Mouse (Mus musculus) neural tube, embryonic 13.5 days (tissue): ENCODE data around the gene Tsc22d3. TPM values are rescaled to one million over a fixed set of nuclear protein-coding genes. Genes with fewer than 3 reads are reported as not detected.
"Not testable (repeated sequence)": the region's sequence is repeated elsewhere in the genome, so short reads cannot be mapped to it uniquely, and the experiment has no call there.

Experiments
- ATAC-seq: fragments of 200-750 bp; cut with Nextera tagmentation; 2 replicates; pipeline ENCODE4 v1.8.0; 2017; ENCODE audit warnings: low read depth, mild to moderate bottlenecking, moderate TSS enrichment, moderate library complexity
- H3K27ac ChIP-seq: fragments of 300-500 bp; sonication (generic); replicated peaks from 2 replicates; pipeline ENCODE4 v1.5.1; 2015; ENCODE audit warnings: moderate library complexity, mild to moderate bottlenecking, inconsistent platforms
- H3K27me3 ChIP-seq: fragments of 300-500 bp; sonication (generic); 2 replicates; pipeline ENCODE4 v1.6.1; 2015; ENCODE audit warnings: mild to moderate bottlenecking, inconsistent platforms
- H3K36me3 ChIP-seq: fragments of 300-500 bp; sonication (generic); 2 replicates; pipeline ENCODE4 v1.6.1; 2015; ENCODE audit warnings: mild to moderate bottlenecking, inconsistent platforms
- H3K4me1 ChIP-seq: fragments of 300-500 bp; sonication (generic); replicated peaks from 2 replicates; pipeline ENCODE4 v1.6.1; 2015; ENCODE audit warnings: inconsistent platforms
- H3K4me2 ChIP-seq: fragments of 300-500 bp; sonication (generic); 2 replicates; pipeline ENCODE4 v1.6.1; 2015; ENCODE audit warnings: inconsistent platforms, mild to moderate bottlenecking, moderate library complexity
- H3K4me3 ChIP-seq: fragments of 300-500 bp; sonication (generic); 2 replicates; pipeline ENCODE4 v1.5.1; 2015; ENCODE audit warnings: mild to moderate bottlenecking, inconsistent platforms
- H3K9ac ChIP-seq: fragments of 300-500 bp; sonication (generic); 2 replicates; pipeline ENCODE4 v1.6.1; 2015; ENCODE audit warnings: moderate library complexity, mild to moderate bottlenecking, inconsistent platforms
- H3K9me3 ChIP-seq: fragments of 300-500 bp; sonication (generic); 2 replicates; pipeline ENCODE4 v1.6.1; 2016; ENCODE audit warnings: inconsistent platforms
- WGBS: fragments of 180-500 bp; shearing (Covaris S2); methylation state at CpG from one replicate; pipeline ENCODE4 v1.1.7; 2015; 5-methylcytosine and 5-hydroxymethylcytosine counted together
- polyA plus RNA-seq: library from polyadenylated mRNA; unstranded; fragments of >200 nt; fragmentation: Nextera tagmentation; extraction: Ambion mirVana; gene quantifications from 2 replicates; pipeline ENCODE4 v1.2.1, GENCODE M21; 2015

Tsc22d3 gene
- polyA plus RNA-seq, 1 experiment from 2014 or later: 135 TPM

DNA sequence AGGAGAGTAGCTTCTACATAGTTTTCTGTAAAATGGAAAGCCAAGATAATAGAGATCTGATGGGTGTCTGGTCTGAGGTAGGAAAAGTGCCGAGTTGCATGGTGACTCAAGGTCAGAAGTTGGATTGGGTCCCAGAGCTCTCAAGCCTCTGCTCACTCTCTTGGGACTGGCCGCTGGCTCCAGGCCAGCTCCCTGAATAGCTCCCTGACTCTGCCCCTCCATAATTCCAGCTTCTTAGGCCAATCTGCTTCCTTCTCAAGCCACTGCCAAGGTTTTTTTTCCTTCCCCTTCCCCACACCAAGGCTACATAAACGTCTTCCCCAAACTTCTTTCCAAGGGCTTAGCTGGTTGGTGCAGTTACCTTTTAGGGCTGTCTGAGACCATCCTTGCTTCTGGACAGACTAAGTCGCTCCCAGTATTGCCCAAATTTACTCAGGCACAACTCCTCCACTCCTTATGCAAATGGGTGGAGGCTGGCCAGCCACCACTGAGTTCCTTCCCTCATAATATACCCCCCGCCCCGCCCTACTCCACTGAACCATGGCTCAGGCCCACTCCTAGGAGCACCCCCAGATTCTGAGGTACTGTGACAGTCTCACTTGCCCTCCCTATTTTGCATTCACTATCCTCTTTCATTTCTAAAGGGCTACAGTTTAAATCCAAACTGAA is 42.1 kb downstream of the Tsc22d3 start:
- WGBS: 75% methylated on average over 6 of the region's 6 CpGs
- no peak for ATAC-seq

DNA sequence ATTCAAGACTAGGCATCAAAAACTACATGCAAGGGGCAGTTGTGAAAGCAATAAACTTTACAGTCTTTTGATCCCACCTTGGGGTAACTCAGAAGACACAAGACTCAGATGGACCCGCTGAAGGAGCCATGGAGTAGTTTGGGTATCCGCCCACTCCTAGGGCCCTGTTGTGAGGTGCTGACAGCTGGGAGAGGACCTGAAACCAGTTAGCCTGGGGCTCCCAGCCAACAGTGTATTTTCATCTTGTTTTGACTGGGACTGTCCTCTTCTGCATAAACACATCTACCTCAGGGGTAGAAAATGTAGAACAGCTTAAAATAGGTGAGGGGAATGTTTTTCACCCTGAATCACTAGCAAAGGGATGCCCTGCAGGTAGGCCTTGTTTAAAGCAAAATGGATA is 44.5 kb downstream of the Tsc22d3 start:
- Histone ChIP-seq H3K27ac (no peak overlapping the region), H3K27me3 (peaks cover 84% of the 10 kb centered on the region)

More for the DNA sequence above, 42.1 kb downstream of the Tsc22d3 start:
- H3K9ac ChIP-seq: no peak overlapping the region
- peaks cover 75% of the 10 kb centered on the region for H3K27me3 ChIP-seq
- H3K9me3 ChIP-seq: no peaks in the 10 kb centered on the region
- no peaks in the 10 kb centered on the region for H3K4me1 ChIP-seq
- no peak overlapping the region for H3K4me2 ChIP-seq
- no peak overlapping the region for H3K27ac ChIP-seq
- no peak overlapping the region for H3K4me3 ChIP-seq
- H3K36me3 ChIP-seq: no peaks in the 10 kb centered on the region

DNA sequence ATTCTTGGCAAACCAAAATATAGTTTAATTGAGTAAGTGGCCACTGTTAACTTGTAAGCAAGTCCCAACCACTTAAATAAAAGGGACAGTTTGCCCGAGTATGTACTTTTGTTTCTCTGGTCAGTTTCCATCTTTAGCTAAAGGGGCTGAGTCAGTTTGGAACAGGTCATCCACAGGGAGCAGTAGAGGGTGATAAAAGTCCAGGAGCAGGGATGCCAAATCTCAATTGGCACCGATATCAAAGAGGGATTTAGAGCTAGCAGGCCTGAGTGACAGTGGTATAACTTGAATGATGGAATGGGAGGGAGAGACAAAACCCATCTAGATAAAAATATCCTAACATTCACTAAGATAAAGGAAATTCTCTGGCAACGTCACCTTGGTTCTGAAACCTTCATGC is 45.0 kb downstream of the Tsc22d3 start:
- Histone ChIP-seq H3K4me3 (no peak overlapping the region), H3K36me3 (no peaks in the 10 kb centered on the region), H3K27me3 (peaks cover 88% of the 10 kb centered on the region), H3K27ac (no peak overlapping the region), H3K4me1 (no peaks in the 10 kb centered on the region), H3K4me2 (no peak overlapping the region), H3K9me3 (no peaks in the 10 kb centered on the region), H3K9ac (no peak overlapping the region)
- WGBS: 80% methylated on average over 3 of the region's 3 CpGs
- no peak for ATAC-seq

More for the DNA sequence above, 44.5 kb downstream of the Tsc22d3 start:
- ATAC-seq: no peak
- H3K4me2 ChIP-seq: no peak overlapping the region
- no peaks in the 10 kb centered on the region for H3K36me3 ChIP-seq
- no peaks in the 10 kb centered on the region for H3K9me3 ChIP-seq
- no peak overlapping the region for H3K4me3 ChIP-seq
- H3K9ac ChIP-seq: no peak overlapping the region
- no peaks in the 10 kb centered on the region for H3K4me1 ChIP-seq
- WGBS: 63% methylated on average over 2 of the region's 2 CpGs

DNA sequence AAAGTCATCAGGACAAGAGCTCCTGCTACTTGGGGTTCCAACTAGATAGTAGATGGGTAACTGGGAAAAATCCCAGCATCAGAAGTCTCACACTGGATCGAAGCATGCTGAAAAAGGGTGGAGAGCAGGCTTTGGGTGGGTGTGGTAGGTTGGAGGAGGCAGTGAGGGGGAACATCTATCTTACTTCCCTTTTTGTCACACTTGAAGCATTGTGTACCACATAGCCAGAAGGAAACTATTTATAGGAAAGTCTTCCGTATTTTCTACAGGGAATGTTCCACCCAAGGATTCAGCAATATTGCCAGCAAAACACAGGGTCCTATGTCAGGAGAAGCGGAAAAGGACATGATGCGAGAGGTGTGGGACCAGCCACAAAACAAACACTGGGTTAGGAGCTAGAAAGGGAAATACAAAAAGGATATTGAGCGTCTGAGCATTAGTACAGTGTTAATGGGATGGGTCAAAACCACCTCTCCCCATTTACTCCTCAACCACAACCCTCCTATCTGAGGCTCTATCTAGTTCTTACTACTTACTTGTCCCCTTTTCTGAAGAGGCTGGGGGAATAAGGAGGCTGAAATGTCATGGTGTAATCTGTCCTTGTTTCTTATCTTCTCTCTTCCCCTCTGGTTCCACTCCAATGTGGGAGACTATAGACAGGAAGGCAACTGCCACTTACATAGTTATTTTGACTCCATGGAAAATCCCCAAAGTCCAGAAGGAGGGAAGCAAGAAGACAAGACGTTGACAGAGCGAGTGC is 52.6 kb downstream of the Tsc22d3 start:
- WGBS: 82% methylated on average over 7 of the region's 7 CpGs
- no peak overlapping the region for H3K27ac ChIP-seq
- H3K4me1 ChIP-seq: no peaks in the 10 kb centered on the region
- no peak overlapping the region for H3K9ac ChIP-seq
- peaks cover 81% of the 10 kb centered on the region for H3K27me3 ChIP-seq
- H3K9me3 ChIP-seq: no peaks in the 10 kb centered on the region
- no peak overlapping the region for H3K4me3 ChIP-seq
- no peaks in the 10 kb centered on the region for H3K36me3 ChIP-seq
- no peak for ATAC-seq
- H3K4me2 ChIP-seq: no peak overlapping the region

DNA sequence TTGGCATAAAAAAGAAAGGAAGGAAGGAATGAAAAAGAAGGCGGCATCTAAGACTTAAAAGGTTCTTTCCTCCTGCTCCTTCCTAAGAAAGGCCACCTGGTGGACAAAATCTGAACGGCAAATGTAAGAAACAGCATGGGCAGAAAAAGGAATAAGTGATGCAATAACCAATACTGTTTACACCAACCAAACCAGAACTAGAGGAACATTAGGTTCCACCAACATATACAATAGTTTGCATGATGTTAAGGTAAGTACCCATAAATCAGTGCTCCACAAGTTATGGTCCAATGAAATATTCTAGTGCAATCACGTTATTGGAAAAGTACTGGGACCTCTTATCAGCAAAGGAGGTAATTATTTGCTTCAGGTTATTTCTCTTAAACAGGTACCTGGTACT is 55.7 kb downstream of the Tsc22d3 start:
- 39% methylated on average over 3 of the region's 3 CpGs for WGBS
- ATAC-seq: no peak
- no peaks in the 10 kb centered on the region for H3K36me3 ChIP-seq
- H3K4me2 ChIP-seq: no peak overlapping the region
- H3K27me3 ChIP-seq: peaks cover 81% of the 10 kb centered on the region
- no peak overlapping the region for H3K27ac ChIP-seq
- no peak overlapping the region for H3K4me3 ChIP-seq
- peaks cover 13% of the 10 kb centered on the region for H3K4me1 ChIP-seq
- no peaks in the 10 kb centered on the region for H3K9me3 ChIP-seq
- H3K9ac ChIP-seq: no peak overlapping the region

DNA sequence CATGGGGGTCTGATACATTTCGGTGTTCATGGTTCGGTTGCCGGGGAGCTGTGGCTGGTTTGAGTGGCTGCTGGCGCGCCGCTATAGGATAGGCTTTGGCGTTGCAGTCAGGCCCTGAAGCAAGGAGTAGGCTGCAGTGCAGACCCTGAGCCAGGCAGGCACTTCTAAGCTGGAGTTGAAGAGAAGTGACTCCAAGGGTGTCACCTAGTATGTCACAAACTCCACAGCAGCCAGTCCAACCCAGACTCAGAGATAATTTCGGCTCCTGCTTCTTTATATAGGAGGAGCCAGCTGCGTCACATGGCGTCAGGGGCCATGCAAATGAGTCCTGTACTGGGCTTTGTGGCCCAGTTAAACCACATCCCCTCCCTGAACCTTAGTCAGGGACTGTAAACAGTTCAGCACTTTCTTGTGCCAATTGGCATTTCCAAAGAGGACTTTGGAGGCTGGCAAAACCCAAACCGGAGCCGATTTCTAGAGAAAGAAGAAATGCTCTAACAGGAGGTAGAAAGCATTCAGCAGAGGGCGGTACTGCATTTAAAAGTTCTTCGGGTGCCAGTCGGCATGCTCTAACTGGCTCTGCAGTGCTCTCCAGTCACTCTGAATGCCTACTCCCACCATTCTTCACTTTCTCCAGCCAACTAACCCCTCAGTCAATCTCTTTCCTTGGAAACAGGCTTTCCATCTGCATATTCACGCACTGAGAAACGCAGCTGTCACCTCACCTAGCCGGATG is 57.4 kb downstream of the Tsc22d3 start:
- Histone ChIP-seq H3K4me3 (peak overlapping the region; percentile 47), H3K27ac (peak overlapping the region; percentile 84), H3K27me3 (peaks cover 80% of the 10 kb centered on the region), H3K4me1 (peaks cover 13% of the 10 kb centered on the region), H3K4me2 (peak overlapping the region; percentile 65), H3K36me3 (no peaks in the 10 kb centered on the region), H3K9me3 (no peaks in the 10 kb centered on the region), H3K9ac (peak overlapping the region; percentile 74)
- ATAC-seq: peak; percentile 83
- 28% methylated on average over 18 of the region's 18 CpGs for WGBS

DNA sequence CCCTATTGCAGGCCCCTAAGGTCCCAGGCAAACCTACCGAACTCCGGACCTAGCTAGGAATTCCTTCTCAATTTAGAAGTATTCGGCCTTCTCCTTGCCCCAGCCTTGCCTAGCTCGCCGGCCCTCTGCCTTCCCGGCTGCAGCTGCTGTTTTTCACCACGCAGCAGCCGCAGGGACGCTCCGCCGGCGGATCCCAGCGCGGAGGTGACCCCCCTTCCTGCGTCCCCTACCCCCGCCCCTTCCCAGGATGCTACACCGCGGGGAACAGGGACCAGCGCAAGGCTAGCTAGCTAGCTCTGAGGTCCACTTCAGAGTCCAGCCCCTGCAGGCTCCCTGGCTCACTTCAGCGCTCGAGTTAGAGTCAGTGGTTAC is 58.0 kb downstream of the Tsc22d3 start:
- 7% methylated on average over 21 of the region's 21 CpGs for WGBS
- H3K9me3 ChIP-seq: no peaks in the 10 kb centered on the region
- H3K27ac ChIP-seq: peak overlapping the region; percentile 84
- peak; percentile 94 for ATAC-seq
- peak overlapping the region; percentile 74 for H3K9ac ChIP-seq
- peaks cover 80% of the 10 kb centered on the region for H3K27me3 ChIP-seq
- peak overlapping the region; percentile 47 for H3K4me3 ChIP-seq
- H3K36me3 ChIP-seq: no peaks in the 10 kb centered on the region
- peak overlapping the region; percentile 65 for H3K4me2 ChIP-seq
- peaks cover 13% of the 10 kb centered on the region for H3K4me1 ChIP-seq

DNA sequence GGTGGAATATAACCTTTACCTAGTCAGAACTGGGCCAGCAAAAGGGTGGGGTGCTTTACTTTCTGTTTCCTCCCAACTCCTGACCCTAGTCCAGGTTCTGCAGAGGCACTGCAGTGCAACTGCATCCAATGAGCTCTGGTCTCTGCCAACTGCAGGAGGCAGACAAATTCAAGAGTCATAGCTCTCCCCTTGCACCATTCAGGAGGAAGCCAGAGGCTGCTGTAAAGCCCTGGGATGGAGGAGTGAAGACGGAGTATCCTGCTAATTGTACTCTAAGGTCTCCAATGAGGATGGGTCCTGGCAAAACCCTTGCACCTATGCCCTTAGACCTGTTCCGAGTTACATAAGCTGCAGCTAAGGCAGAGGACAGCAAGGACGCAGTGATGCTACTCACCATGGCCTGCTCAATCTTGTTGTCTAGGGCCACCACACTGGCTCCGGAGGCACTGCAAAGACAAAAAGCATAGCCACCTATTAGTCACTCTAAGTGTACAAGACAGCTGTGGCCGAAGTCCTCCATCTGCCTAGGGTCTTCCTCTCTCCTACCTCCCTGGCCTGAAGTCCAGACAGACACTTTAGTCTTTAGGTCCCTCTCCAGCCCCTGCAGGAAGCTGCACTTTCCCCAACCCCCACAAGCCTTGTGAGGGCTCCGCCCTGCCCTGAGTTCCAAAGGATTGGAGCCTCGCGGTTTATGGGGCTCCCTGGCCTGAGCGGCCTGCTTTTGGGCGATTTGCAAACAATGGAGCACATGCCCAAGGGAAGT is 58.6 kb downstream of the Tsc22d3 start:
- ATAC-seq: peak; percentile 68
- peak overlapping the region; percentile 65 for H3K4me2 ChIP-seq
- peaks cover 13% of the 10 kb centered on the region for H3K4me1 ChIP-seq
- H3K27me3 ChIP-seq: peaks cover 74% of the 10 kb centered on the region
- no peaks in the 10 kb centered on the region for H3K9me3 ChIP-seq
- H3K27ac ChIP-seq: peak overlapping the region; percentile 84
- no peaks in the 10 kb centered on the region for H3K36me3 ChIP-seq
- peak overlapping the region; percentile 74 for H3K9ac ChIP-seq
- H3K4me3 ChIP-seq: peak overlapping the region; percentile 47
- 18% methylated on average over 10 of the region's 10 CpGs for WGBS

DNA sequence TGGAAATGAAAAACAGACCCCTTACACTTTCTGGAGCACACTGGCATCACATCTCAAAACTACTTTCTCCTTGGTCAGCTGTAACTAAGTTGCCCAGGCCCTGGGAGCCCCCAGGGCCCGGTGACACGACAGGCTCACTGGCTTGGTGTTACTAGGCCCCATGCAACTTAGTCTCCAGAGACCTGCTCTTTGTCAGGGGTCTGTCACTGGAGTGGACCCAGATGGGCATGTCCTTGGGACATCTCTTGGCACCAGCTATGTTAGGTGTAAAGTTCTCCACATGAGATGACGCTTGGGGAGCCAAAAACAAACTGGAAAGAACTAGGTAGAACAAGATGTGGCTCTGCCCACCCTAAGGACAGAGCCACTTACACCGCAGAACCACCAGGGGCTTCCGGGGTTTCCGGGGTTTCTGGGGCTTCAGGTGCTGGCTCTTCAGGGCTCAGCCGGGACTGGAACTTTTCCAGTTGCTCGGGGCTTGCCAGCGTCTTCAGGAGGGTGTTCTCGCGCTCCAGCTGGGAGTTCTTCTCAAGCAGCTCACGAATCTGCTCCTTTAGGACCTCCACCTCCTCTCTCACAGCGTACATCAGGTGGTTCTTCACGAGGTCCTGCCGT is 59.9 kb downstream of the Tsc22d3 start:
- Histone ChIP-seq H3K4me3 (no peak overlapping the region), H3K4me2 (peak overlapping the region; percentile 65), H3K4me1 (peaks cover 13% of the 10 kb centered on the region), H3K9me3 (no peaks in the 10 kb centered on the region), H3K27me3 (peaks cover 70% of the 10 kb centered on the region), H3K9ac (no peak overlapping the region), H3K36me3 (no peaks in the 10 kb centered on the region), H3K27ac (no peak overlapping the region)
- ATAC-seq: no peak
- WGBS: 86% methylated on average over 15 of the region's 15 CpGs

DNA sequence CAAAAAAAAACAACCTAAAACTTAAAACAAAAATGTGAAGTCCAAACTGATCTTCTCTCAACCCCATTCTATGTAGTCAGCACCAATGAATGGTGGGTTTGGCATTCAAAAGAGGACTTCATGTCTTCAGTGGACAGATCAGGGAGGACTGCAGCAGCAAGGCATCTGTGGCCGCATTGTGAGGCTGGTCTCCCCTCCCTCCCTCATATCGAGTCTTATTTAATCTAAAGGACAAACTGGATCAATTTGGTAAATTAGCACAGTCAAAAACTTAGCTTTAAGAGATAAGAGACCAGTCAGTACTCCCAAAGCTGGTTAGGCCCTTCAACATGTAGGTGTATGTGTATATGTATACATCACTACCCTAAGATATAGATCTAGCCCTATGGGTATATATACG is 60.6 kb downstream of the Tsc22d3 start:
- not testable (repeated sequence) for H3K4me2 ChIP-seq, ATAC-seq, H3K27ac ChIP-seq, H3K9ac ChIP-seq, H3K4me3 ChIP-seq, H3K36me3 ChIP-seq, H3K9me3 ChIP-seq
- peaks cover 13% of the 10 kb centered on the region for H3K4me1 ChIP-seq
- H3K27me3 ChIP-seq: peaks cover 70% of the 10 kb centered on the region
- WGBS: 93% methylated on average over 3 of the region's 3 CpGs

DNA sequence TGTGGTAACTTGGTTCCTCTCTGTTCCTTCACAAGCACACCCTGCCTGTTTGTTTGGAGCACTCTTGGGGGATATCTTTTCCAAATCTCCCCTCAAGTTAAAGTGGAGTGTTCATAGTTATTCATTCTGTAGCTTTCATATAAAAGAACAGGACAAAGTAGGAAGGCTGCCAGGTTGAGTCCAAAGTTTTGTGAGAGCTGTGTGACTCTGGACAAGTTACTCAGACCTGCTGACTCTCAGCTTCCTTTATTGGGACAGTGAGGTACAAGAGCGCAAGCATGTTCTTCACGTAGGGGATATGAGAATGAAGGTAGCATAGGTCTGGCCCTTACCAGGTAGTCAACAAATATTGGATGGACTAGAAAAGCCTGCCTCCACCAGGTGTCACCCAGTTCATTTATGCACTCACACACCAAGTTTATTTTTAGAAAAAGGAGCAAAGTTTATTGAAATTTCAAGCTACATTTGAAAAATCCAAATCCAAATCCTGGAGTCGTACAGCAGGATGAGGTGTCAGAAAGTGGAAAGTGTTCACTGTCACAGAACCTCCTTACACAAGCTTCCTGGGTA is 61.3 kb downstream of the Tsc22d3 start:
- Histone ChIP-seq H3K4me2 (no peak overlapping the region), H3K9me3 (no peaks in the 10 kb centered on the region), H3K4me3 (no peak overlapping the region), H3K9ac (no peak overlapping the region), H3K4me1 (peaks cover 13% of the 10 kb centered on the region), H3K27ac (no peak overlapping the region), H3K27me3 (peaks cover 73% of the 10 kb centered on the region), H3K36me3 (no peaks in the 10 kb centered on the region)
- WGBS: 89% methylated on average over 3 of the region's 3 CpGs
- ATAC-seq: no peak
